Mouse (Mus musculus): ENCODE measurements around the gene Hba-x.
"Not testable (repeated sequence)": the region's sequence is repeated elsewhere in the genome, so short reads cannot be mapped to it uniquely, and the experiment has no call there.

Hba-x gene

DNA sequence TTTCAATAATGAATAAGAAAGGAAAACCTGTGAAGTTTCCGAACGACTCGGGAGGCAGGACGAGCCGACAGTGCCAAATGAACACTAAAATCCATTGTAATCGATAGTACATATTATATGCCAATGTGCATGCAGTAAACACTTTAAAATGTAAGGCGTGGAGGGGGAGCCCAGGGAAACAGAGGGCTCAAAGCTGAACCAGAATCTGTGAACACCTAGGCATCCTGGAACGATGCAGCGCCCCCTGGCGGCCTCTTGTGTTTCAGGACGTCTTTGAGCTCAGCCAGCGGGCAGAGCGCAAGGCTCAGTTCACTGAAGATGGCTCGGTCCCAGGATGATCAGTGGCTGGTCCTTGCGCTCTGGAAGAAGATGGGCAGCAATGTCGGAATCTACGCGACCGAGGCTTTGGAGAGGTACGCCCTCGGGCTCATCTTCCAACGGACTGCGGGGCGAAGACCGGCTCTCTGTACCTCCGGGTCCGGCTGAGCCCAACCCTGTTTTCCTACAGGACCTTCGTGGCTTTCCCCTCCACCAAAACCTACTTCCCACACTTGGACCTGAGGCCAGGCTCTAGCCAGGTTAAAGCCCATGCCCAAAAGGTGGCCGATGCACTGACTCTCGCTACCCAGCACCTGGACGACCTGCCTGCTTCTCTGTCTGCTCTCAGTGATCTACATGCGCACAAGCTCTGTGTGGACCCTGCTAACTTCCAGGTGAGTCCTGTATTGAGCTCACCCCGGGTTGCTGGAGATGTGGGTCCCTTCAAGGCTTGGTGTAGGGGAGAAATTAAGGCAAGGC lies 10.7 kb downstream of the Hba-x start, which contains the start of gene Hbq1b:
Gene Hbq1b, plus strand, starts transcription at position 271 of the 798 bp plus-strand sequence.
- peak; percentile 75 for DNase-seq

GRCm38 (mm10) chr11:32287493-32287825 lies 11.3 kb downstream of the Hba-x start:
- no peak for DNase-seq

GRCm38 (mm10) chr11:32292819-32293218 lies 16.6 kb downstream of the Hba-x start:
- not testable (repeated sequence) for DNase-seq

GRCm38 (mm10) chr11:32293479-32293878 lies 17.3 kb downstream of the Hba-x start:
- not testable (repeated sequence) for DNase-seq

- DNase-seq, result not testable (repeated sequence)
Measured at GRCm38 (mm10) chr11:32296203-32296602, 20.0 kb downstream of the Hba-x start, which contains the start of gene Hba-a2. Hba-a2 (plus strand) TSS chr11:32296489.

DNA sequence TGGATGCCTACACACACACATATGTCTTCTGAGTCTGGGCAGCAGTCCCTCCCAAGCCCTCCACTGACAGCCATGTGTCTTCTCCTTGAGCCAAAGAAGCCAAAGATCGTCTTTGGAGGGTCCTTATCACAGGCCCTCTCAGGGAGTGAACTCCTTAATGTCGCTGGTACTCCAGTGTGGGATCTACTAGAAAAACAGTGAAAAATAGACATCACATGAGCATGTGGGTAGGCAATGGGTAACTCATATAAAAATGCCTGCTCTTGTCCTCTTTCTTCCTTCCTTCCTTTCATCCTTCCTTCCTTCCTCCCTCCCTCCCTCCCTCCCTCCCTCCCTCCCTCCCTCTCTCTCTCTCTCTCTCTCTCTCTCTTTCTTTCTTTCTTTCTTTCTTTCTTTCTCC lies 21.2 kb downstream of the Hba-x start:
- DNase-seq, result not testable (repeated sequence)

GRCm38 (mm10) chr11:32297866-32298531 lies 21.8 kb downstream of the Hba-x start:
- DNase-seq, result no peak

DNA sequence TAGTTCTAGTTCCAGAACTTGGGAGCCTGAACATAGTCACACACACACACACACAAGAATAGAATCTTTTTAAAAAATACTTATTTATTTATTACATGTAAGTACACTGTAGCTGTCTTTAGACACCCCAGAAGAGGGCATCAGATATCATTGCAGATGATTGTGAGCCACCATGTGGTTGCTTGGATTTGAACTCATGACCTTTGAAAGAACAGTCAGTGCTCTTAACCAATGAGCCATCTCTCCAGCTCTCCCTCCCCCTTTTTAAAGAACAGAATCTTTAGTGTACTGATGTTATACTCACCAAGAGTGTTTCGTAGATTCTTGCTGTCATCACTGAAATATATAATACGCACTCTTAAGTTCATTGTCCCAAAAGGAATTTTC lies 22.3 kb downstream of the Hba-x start:
- DNase-seq, result no peak

- DNase-seq, result peak; percentile 51
Measured at GRCm38 (mm10) chr11:32299865-32300264, 23.7 kb downstream of the Hba-x start, which contains the start of gene Hbq1a. Hbq1a (plus strand) TSS chr11:32300069.

- no peak for DNase-seq
Measured at GRCm38 (mm10) chr11:32300279-32301267, 24.4 kb downstream of the Hba-x start.

DNA sequence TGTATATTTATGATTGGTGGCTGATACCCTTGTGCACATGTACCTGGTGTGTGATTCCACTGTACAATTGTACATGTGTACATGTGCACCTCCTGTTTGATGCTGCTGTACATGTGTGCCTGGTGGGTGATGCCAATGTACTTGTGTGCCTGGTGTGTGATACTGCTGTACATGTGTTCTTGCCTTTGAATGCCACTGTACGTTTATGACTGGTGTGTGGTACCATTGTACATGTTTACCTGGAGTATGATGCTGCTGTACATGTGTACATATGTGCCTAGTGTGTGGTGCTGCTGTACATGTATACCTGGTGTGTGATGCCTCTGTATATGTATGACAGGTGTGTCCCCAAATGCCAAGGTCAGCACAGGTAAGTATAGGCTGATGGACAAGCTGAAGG lies 25.3 kb downstream of the Hba-x start:
- DNase-seq, result no peak

- DNase-seq, result peak; percentile 65
Measured at GRCm38 (mm10) chr11:32302824-32303419, 26.7 kb downstream of the Hba-x start.

DNA sequence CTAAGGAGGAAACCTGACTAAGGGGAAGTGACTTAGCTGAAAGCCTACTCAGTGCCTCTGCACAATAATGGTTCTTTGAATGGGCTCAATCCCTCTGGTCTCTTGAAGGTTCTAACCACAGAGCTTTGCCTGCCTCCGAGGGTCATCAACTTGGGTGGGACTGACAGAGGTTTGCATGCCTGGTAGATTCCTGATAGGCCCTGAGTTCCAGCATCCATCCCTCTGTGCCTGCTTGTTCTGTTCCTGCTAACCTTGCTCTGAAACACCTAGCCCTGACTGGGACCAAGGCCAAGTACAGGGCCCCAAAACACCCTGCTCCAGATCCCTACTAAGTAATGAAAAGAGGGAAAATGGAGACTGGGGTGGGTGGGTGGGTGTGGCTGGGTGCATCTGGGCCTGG lies 27.3 kb downstream of the Hba-x start:
- no peak for DNase-seq

DNA sequence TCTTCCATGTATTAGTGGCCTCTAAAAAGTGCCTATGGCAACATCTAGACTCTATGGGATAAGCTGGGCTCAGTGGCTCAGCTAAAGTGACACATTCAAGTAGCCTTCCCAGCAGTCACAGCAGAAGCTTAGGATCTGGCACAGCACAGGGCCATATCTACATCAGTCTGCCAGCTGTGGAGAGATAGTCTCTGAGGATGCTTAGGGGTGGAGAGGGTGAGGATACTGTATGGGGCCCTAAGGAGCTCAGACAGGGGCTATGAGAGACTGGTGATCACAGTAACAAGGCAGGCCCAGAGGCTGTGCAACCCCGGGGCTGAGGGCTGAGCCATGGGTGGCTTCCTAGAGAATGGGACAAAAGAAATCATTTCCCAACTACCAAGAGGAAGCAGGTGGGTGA lies 30.8 kb downstream of the Hba-x start:
- no peak for DNase-seq

- DNase-seq, result no peak
Measured at GRCm38 (mm10) chr11:32309446-32309845, 33.2 kb downstream of the Hba-x start.

DNA sequence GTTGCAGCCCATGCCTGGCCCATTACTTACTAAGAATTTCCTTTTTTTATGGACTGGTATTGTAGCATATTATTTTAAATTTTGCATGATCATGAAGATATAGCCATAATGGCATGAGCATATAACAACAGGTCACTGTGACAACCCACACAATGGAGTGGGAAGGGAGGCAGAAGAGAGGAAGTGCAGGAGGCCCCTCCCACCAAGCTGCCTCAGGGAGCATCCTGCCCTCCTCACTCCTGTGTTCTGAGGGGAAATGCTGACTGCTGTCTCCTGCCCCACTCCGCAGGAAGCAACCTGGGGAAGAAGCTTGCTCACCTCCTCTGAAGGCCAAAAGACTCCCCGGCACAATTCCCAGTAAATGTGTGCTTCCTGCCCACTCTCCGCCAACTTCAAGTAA lies 33.7 kb downstream of the Hba-x start:
- no peak for DNase-seq

DNA sequence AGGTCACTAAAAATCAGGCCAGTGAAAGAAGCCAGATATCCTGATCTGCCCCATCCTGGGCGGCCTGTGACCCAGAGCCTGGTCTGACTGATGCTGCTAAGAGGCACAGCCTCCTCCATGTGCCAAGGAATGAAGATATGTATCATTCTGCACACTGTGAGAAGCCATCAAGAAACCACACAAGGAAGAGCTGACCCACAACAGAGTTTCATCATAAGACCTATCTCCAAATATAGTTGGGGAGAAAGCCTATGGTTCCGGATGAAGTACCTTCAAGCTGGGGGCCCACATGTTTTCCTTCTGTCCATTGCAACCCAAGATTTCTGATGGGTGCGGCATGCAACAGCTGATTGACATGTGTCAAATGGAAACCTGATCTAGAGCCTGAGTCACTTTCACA lies 39.8 kb downstream of the Hba-x start:
- DNase-seq, result no peak

DNA sequence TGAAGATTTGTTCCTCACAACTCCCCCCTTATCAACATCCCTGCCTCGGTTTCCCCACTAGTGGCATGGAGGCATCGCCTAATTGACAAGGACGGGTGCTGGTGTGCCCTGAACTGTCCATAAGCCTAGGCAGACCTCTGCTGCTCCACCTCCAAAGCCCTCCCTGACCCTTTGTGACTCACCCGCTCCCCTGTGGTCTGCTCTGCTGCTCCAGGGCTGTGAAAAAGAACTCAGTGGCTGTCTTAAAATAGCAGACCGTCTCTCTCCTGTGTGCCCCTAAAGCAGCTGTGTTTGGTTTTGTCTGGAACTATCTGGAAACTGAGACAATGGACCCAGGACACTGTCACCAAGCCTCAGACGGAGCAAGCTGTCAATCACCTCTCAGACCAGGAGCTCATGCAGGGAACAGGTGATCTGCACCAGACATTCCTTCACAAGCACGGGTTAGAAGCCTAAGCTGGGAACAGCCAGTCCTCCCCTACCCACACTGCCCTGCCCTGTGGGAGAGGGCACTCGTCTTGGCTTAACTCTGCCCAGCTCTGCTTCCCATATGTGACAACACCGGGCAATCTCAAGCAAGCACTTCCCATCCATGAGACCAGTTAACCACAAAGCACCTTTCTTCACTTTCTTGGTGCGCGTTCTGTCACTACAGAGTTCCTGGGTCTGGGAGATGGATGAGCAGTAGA lies 44.5 kb downstream of the Hba-x start:
- no peak for DNase-seq

- DNase-seq, result peak; percentile 73
Measured at GRCm38 (mm10) chr11:32321196-32321565, 45.0 kb downstream of the Hba-x start.

GRCm38 (mm10) chr11:32324609-32325008 lies 48.4 kb downstream of the Hba-x start:
- peak; percentile 81 for DNase-seq

Measured in right cerebral cortex, adult 18-20 months (tissue).